8 mouse cellular contexts compared by ENCODE assay signal in genomic region chr19:45658556-45659268, GRCm38 (mm10). TPM values are rescaled to one million over a fixed set of nuclear protein-coding genes. Genes with fewer than 3 reads are reported as not detected.
DNase-seq lines count a peak whose midpoint lies in the region; ATAC-seq and TF ChIP-seq lines count a peak whose summit lies in the region.

No protein-coding gene starts in this region.

- no peaks in the 10 kb centered on the region for H3K27me3 ChIP-seq in neural tube, embryonic 11.5 days (ENCODE audit: control insufficient read depth, insufficient read depth, low read length)
- no peaks in the 10 kb centered on the region for H3K27me3 ChIP-seq in embryonic facial prominence, embryonic 13.5 days
- no peaks in the 10 kb centered on the region for H3K27me3 ChIP-seq in intestine, postnatal 0 days (replicated peaks; ENCODE audit: control insufficient read depth, insufficient read depth, low read length)
- no peaks in the 10 kb centered on the region for H3K27me3 ChIP-seq in neural tube, embryonic 15.5 days (replicated peaks)

- no peak for DNase-seq in neural tube, embryonic 11.5 days (ENCODE audit: low spot score)
- no peak for DNase-seq in neural tube, embryonic 10.5 days (ENCODE audit: extremely low spot score, low spot score)
- DNase-seq in cerebellum, adult 18-20 months, result no peak
- DNase-seq in adrenal gland, adult 18-20 months (ENCODE audit: low spot score in 2 of 2), result no peak
- no peak for DNase-seq in lung, adult 18-20 months

- peaks cover 5% of the 10 kb centered on the region; the same call in 1 of the 2 replicates for H3K4me1 ChIP-seq in neural tube, embryonic 11.5 days (ENCODE audit: control insufficient read depth, insufficient read depth, low read length)
- H3K4me1 ChIP-seq in embryonic facial prominence, embryonic 13.5 days, result peaks cover 36% of the 10 kb centered on the region
- 0 out of 2 replicates have a peak, but pooled peaks cover 3% of the 10 kb centered on the region for H3K4me1 ChIP-seq in intestine, postnatal 0 days (replicated peaks; ENCODE audit: control insufficient read depth, insufficient read depth, low read length)
- peaks cover 36% of the 10 kb centered on the region for H3K4me1 ChIP-seq in neural tube, embryonic 15.5 days

- peak overlapping the region; percentile 82 for H3K4me3 ChIP-seq in neural tube, embryonic 11.5 days (ENCODE audit: low read depth, low read length)
- H3K4me3 ChIP-seq in embryonic facial prominence, embryonic 13.5 days, result peak overlapping the region; percentile 76
- H3K4me3 ChIP-seq in intestine, postnatal 0 days (ENCODE audit: low read depth, low read length), result peak overlapping the region; percentile 89
- H3K4me3 ChIP-seq in neural tube, embryonic 15.5 days (replicated peaks), result peak overlapping the region; percentile 70

- peak overlapping the region; percentile 98 for H3K9ac ChIP-seq in neural tube, embryonic 11.5 days (ENCODE audit: low read length)
- peak overlapping the region; percentile 93 for H3K9ac ChIP-seq in embryonic facial prominence, embryonic 13.5 days
- H3K9ac ChIP-seq in intestine, postnatal 0 days (ENCODE audit: low read depth, low read length), result peak overlapping the region; percentile 98
- H3K9ac ChIP-seq in neural tube, embryonic 15.5 days (replicated peaks), result peak overlapping the region; percentile 95

- 77% methylated on average over 10 of the region's 10 CpGs for whole genome bisulfite sequencing in neural tube, embryonic 11.5 days
- 54% methylated on average over 10 of the region's 10 CpGs for WGBS in embryonic facial prominence, embryonic 13.5 days
- 70% methylated on average over 10 of the region's 10 CpGs for WGBS in intestine, postnatal 0 days
- 67% methylated on average over 10 of the region's 10 CpGs for WGBS in neural tube, embryonic 15.5 days

- TF ChIP-seq CTCF in intestine, postnatal 0 days (IDR thresholded peaks at IDR 0.05; ENCODE audit: low read depth), result no peak

- H3K36me3 ChIP-seq in neural tube, embryonic 11.5 days (ENCODE audit: control insufficient read depth, insufficient read depth, low read length), result no peaks in the 10 kb centered on the region
- H3K36me3 ChIP-seq in embryonic facial prominence, embryonic 13.5 days, result no peaks in the 10 kb centered on the region
- no peaks in the 10 kb centered on the region for H3K36me3 ChIP-seq in intestine, postnatal 0 days (ENCODE audit: control insufficient read depth, insufficient read depth)
- no peaks in the 10 kb centered on the region for H3K36me3 ChIP-seq in neural tube, embryonic 15.5 days

- H3K27ac ChIP-seq in neural tube, embryonic 11.5 days (ENCODE audit: low read depth, low read length), result no peak overlapping the region
- no peak overlapping the region; the same call in 1 of the 2 replicates for H3K27ac ChIP-seq in embryonic facial prominence, embryonic 13.5 days
- no peak overlapping the region for H3K27ac ChIP-seq in intestine, postnatal 0 days (ENCODE audit: low read depth, low read length)
- H3K27ac ChIP-seq in neural tube, embryonic 15.5 days (replicated peaks), result no peak overlapping the region

- H3K4me2 ChIP-seq in neural tube, embryonic 11.5 days (ENCODE audit: low read depth), result peak overlapping the region; percentile 72
- peak overlapping the region; percentile 85 for H3K4me2 ChIP-seq in embryonic facial prominence, embryonic 13.5 days
- peak overlapping the region; percentile 82 for H3K4me2 ChIP-seq in intestine, postnatal 0 days (replicated peaks; ENCODE audit: low read depth)
- H3K4me2 ChIP-seq in neural tube, embryonic 15.5 days, result peak overlapping the region; percentile 66

- no peaks in the 10 kb centered on the region for H3K9me3 ChIP-seq in neural tube, embryonic 11.5 days (ENCODE audit: control insufficient read depth, low read length)
- no peaks in the 10 kb centered on the region for H3K9me3 ChIP-seq in embryonic facial prominence, embryonic 13.5 days
- no peaks in the 10 kb centered on the region for H3K9me3 ChIP-seq in intestine, postnatal 0 days (ENCODE audit: control insufficient read depth)
- H3K9me3 ChIP-seq in neural tube, embryonic 15.5 days (replicated peaks), result no peaks in the 10 kb centered on the region

- no peak for ATAC-seq in neural tube, embryonic 11.5 days (ENCODE audit: insufficient read depth, low FRiP score, low TSS enrichment)
- ATAC-seq in embryonic facial prominence, embryonic 13.5 days (ENCODE audit: insufficient number of reproducible peaks, insufficient read depth, low FRiP score, low TSS enrichment, low read depth), result no peak
- no peak for ATAC-seq in intestine, postnatal 0 days
- no peak for ATAC-seq in neural tube, embryonic 15.5 days (ENCODE audit: low FRiP score)

RNA-seq across cellular contexts. Expression of gene Fbxw4, which starts 1.4 kb away (rescaled TPM):
- polyA plus RNA-seq in neural tube, embryonic 11.5 days (2014; fragmentation: Nextera tagmentation; extraction: Ambion mirVana), result 4.4 and 5.0 TPM in 2 replicates
- polyA plus RNA-seq in embryonic facial prominence, embryonic 13.5 days (2015; fragmentation: Nextera tagmentation; extraction: Ambion mirVana), result 6.2 and 6.9 TPM in 2 replicates
- polyA plus RNA-seq in intestine, postnatal 0 days (2015; fragmentation: Nextera tagmentation; extraction: Ambion mirVana), result 2.6 and 3.3 TPM in 2 replicates
- 8.2 and 8.4 TPM in 2 replicates for polyA plus RNA-seq in neural tube, embryonic 15.5 days (2015; fragmentation: Nextera tagmentation; extraction: Ambion mirVana)
- 10 to 100 TPM; 30.9 to 47.7 TPM for total RNA-seq in adrenal gland, adult 18-20 months (2021)
